Mouse (Mus musculus) neural tube, embryonic 14.5 days (tissue): ENCODE measurements around the gene Ddx46. TPM values are rescaled to one million over a fixed set of nuclear protein-coding genes. Genes with fewer than 3 reads are reported as not detected.
A peak's percentile ranks its signal among the peaks of the same experiment; 100 is the strongest.
"Not testable (repeated sequence)": the region's sequence is repeated elsewhere in the genome, so short reads cannot be mapped to it uniquely, and the experiment has no call there.

Source experiments
- ATAC-seq: fragments of 200-750 bp; cut with Nextera tagmentation; 2 replicates; pipeline ENCODE4 v1.8.0; 2017; ENCODE audit warnings: low read depth, mild to moderate bottlenecking, moderate TSS enrichment, moderate library complexity
- H3K27ac ChIP-seq: fragments of 300-500 bp; sonication (generic); 2 replicates; pipeline ENCODE4 v1.5.1; 2014; ENCODE audit warnings: low read depth, mild to moderate bottlenecking, control low read depth, low read length, moderate library complexity, mixed read lengths
- H3K27me3 ChIP-seq: fragments of 300-500 bp; sonication (generic); 2 replicates; pipeline ENCODE4 v1.6.1; 2014; ENCODE audit warnings: low read length; ENCODE audit not compliant: control insufficient read depth, insufficient read depth
- H3K36me3 ChIP-seq: fragments of 300-500 bp; sonication (generic); 2 replicates; pipeline ENCODE4 v1.6.1; 2014; ENCODE audit warnings: low read length, mixed read lengths; ENCODE audit not compliant: control insufficient read depth, insufficient read depth
- H3K4me1 ChIP-seq: fragments of 300-500 bp; sonication (generic); 2 replicates; pipeline ENCODE4 v1.6.1; 2014; ENCODE audit warnings: low read length; ENCODE audit not compliant: control insufficient read depth, insufficient read depth
- H3K4me2 ChIP-seq: fragments of 300-500 bp; sonication (generic); 2 replicates; pipeline ENCODE4 v1.6.1; 2014; ENCODE audit warnings: mild to moderate bottlenecking, low read depth, low read length, control low read depth
- H3K4me3 ChIP-seq: fragments of 300-500 bp; sonication (generic); 2 replicates; pipeline ENCODE4 v1.5.1; 2014; ENCODE audit warnings: low read depth, low read length, control low read depth, mixed read lengths
- H3K9ac ChIP-seq: fragments of 300-500 bp; sonication (generic); replicated peaks from 2 replicates; pipeline ENCODE4 v1.6.1; 2014; ENCODE audit warnings: low read depth, mild to moderate bottlenecking, control low read depth, low read length, mixed read lengths
- H3K9me3 ChIP-seq: fragments of 300-500 bp; sonication (generic); 2 replicates; pipeline ENCODE4 v1.6.1; 2016; ENCODE audit warnings: low read length; ENCODE audit not compliant: control insufficient read depth
- WGBS: fragments of 180-500 bp; shearing (Covaris S2); extraction: QIAGEN DNeasy Blood & Tissue Kit; methylation state at CpG from one replicate; pipeline ENCODE4 v1.1.7; 2014; 5-methylcytosine and 5-hydroxymethylcytosine counted together
- polyA plus RNA-seq: library from polyadenylated mRNA; unstranded; fragments of >200 nt; fragmentation: Nextera tagmentation; extraction: Ambion mirVana; gene quantifications from 2 replicates; pipeline ENCODE4 v1.2.1, GENCODE M21; 2014

Ddx46 gene
- polyA plus RNA-seq, 1 experiment from 2014 or later, result 31.2 TPM

- Histone ChIP-seq H3K27ac (peak within 1 kb of the TSS; percentile 93), H3K36me3 (0 out of 2 replicates have a peak, but pooled peaks cover 1% of the 10 kb centered on the region), H3K9ac (peak within 1 kb of the TSS; percentile 62), H3K27me3 (no peaks in the 10 kb centered on the region), H3K4me3 (peak within 1 kb of the TSS; percentile 62), H3K4me1 (peaks cover 12% of the 10 kb centered on the region), H3K4me2 (peak within 1 kb of the TSS; percentile 90), H3K9me3 (no peaks in the 10 kb centered on the region)
- under 1% methylated on average over 57 of the region's 59 CpGs for WGBS
- ATAC-seq, result peak; percentile 99
These were observed 11.9 kb upstream of the Ddx46 start, which contains the start of gene Caml for GRCm38 (mm10) chr13:55622649-55623541. Gene Caml, plus strand, starts transcription at chr13:55623005.

GRCm38 (mm10) chr13:55635146-55635571 lies 332 bp downstream of the Ddx46 start:
- Histone ChIP-seq H3K4me2 (peak overlapping the region; percentile 87), H3K27me3 (no peaks in the 10 kb centered on the region), H3K4me1 (peaks cover 13% of the 10 kb centered on the region), H3K9me3 (no peaks in the 10 kb centered on the region), H3K4me3 (peak overlapping the region; percentile 99), H3K9ac (peak overlapping the region; percentile 85), H3K27ac (peak overlapping the region; percentile 48; the same call in 1 of the 2 replicates), H3K36me3 (peaks cover 44% of the 10 kb centered on the region)
- peak; percentile 57 for ATAC-seq
- under 1% methylated on average over 39 of the region's 40 CpGs for WGBS

GRCm38 (mm10) chr13:55636185-55636983 lies 1.6 kb downstream of the Ddx46 start:
- H3K27ac ChIP-seq, result no peak overlapping the region
- peaks cover 13% of the 10 kb centered on the region for H3K4me1 ChIP-seq
- H3K4me3 ChIP-seq, result no peak overlapping the region
- ATAC-seq, result no peak
- peak overlapping the region; percentile 87; the same call in 1 of the 2 replicates for H3K4me2 ChIP-seq
- no peaks in the 10 kb centered on the region for H3K9me3 ChIP-seq
- H3K9ac ChIP-seq, result no peak overlapping the region
- H3K27me3 ChIP-seq, result no peaks in the 10 kb centered on the region
- peaks cover 37% of the 10 kb centered on the region for H3K36me3 ChIP-seq
- 95% methylated on average over 14 of the region's 14 CpGs for WGBS

GRCm38 (mm10) chr13:55640480-55640879 lies 5.7 kb downstream of the Ddx46 start:
- H3K4me3 ChIP-seq, H3K4me2 ChIP-seq, H3K27me3 ChIP-seq, H3K9me3 ChIP-seq, ATAC-seq, H3K9ac ChIP-seq, H3K27ac ChIP-seq, H3K4me1 ChIP-seq: not testable (repeated sequence)
- WGBS, result 57% methylated on average over 8 of the region's 8 CpGs
- H3K36me3 ChIP-seq, result peaks cover 27% of the 10 kb centered on the region

- no peak overlapping the region for H3K4me2 ChIP-seq
- ATAC-seq, result no peak
- no peak overlapping the region for H3K27ac ChIP-seq
- WGBS, result 86% methylated on average over 2 of the region's 2 CpGs
- no peaks in the 10 kb centered on the region for H3K9me3 ChIP-seq
- peaks cover 46% of the 10 kb centered on the region for H3K36me3 ChIP-seq
- H3K27me3 ChIP-seq, result no peaks in the 10 kb centered on the region
- H3K4me1 ChIP-seq, result no peaks in the 10 kb centered on the region
- H3K4me3 ChIP-seq, result no peak overlapping the region
- no peak overlapping the region for H3K9ac ChIP-seq
These were observed 9.7 kb downstream of the Ddx46 start for GRCm38 (mm10) chr13:55644525-55644924.

- no peak for ATAC-seq
- H3K36me3 ChIP-seq, result peaks cover 78% of the 10 kb centered on the region
- H3K4me3 ChIP-seq, result no peak overlapping the region
- H3K4me1 ChIP-seq, result no peaks in the 10 kb centered on the region
- H3K27me3 ChIP-seq, result no peaks in the 10 kb centered on the region
- WGBS, result 93% methylated on average over 12 of the region's 12 CpGs
- H3K27ac ChIP-seq, result no peak overlapping the region
- no peak overlapping the region for H3K4me2 ChIP-seq
- H3K9ac ChIP-seq, result no peak overlapping the region
- H3K9me3 ChIP-seq, result no peaks in the 10 kb centered on the region
These were observed 15.3 kb downstream of the Ddx46 start for GRCm38 (mm10) chr13:55650098-55650497.

- Histone ChIP-seq H3K9me3 (no peaks in the 10 kb centered on the region), H3K27me3 (no peaks in the 10 kb centered on the region), H3K36me3 (peaks cover 79% of the 10 kb centered on the region), H3K27ac (no peak overlapping the region), H3K9ac (no peak overlapping the region), H3K4me3 (no peak overlapping the region), H3K4me2 (no peak overlapping the region), H3K4me1 (no peaks in the 10 kb centered on the region)
- no peak for ATAC-seq
- 92% methylated on average over 6 of the region's 6 CpGs for WGBS
These were observed 16.2 kb downstream of the Ddx46 start for GRCm38 (mm10) chr13:55650980-55651379.

- no peak overlapping the region for H3K4me2 ChIP-seq
- no peak overlapping the region for H3K4me3 ChIP-seq
- H3K36me3 ChIP-seq, result peaks cover 72% of the 10 kb centered on the region
- no peak overlapping the region for H3K27ac ChIP-seq
- H3K4me1 ChIP-seq, result no peaks in the 10 kb centered on the region
- H3K27me3 ChIP-seq, result no peaks in the 10 kb centered on the region
- no peak overlapping the region for H3K9ac ChIP-seq
- no peak for ATAC-seq
- WGBS, result 83% methylated on average over 6 of the region's 6 CpGs
- H3K9me3 ChIP-seq, result no peaks in the 10 kb centered on the region
These were observed 33.7 kb downstream of the Ddx46 start for GRCm38 (mm10) chr13:55668550-55668949.
